Mouse (Mus musculus) limb, embryonic 11.5 days (tissue): ENCODE results near the gene Uck2. TPM values are rescaled to one million over a fixed set of nuclear protein-coding genes. Genes with fewer than 3 reads are reported as not detected.

Source experiments
- ATAC-seq: fragments of 200-750 bp; cut with Nextera tagmentation; 2 replicates; pipeline ENCODE4 v1.8.0; 2017; ENCODE audit warnings: low read depth; ENCODE audit not compliant: insufficient number of reproducible peaks, low FRiP score, low TSS enrichment
- DNase-seq: peaks from one replicate; pipeline ENCODE4 v3.0.0-alpha.2; 2015; ENCODE audit warnings: low spot score
- H3K27ac ChIP-seq: fragments of 300-500 bp; sonication (generic); replicated peaks from 2 replicates; pipeline ENCODE4 v1.5.1; 2014; ENCODE audit warnings: low read depth, mild to moderate bottlenecking, low read length
- H3K27me3 ChIP-seq: fragments of 300-500 bp; sonication (generic); 2 replicates; pipeline ENCODE4 v1.6.1; 2014; ENCODE audit warnings: mild to moderate bottlenecking, low read length, mixed read lengths; ENCODE audit not compliant: control insufficient read depth, insufficient read depth
- H3K36me3 ChIP-seq: fragments of 300-500 bp; sonication (generic); 2 replicates; pipeline ENCODE4 v1.6.1; 2014; ENCODE audit warnings: mild to moderate bottlenecking, low read length, moderate library complexity, mixed read lengths; ENCODE audit not compliant: control insufficient read depth, insufficient read depth
- H3K4me1 ChIP-seq: fragments of 300-500 bp; sonication (generic); 2 replicates; pipeline ENCODE4 v1.6.1; 2014; ENCODE audit warnings: low read length, mixed read lengths; ENCODE audit not compliant: control insufficient read depth, insufficient read depth
- H3K4me2 ChIP-seq: fragments of 300-500 bp; sonication (generic); 2 replicates; pipeline ENCODE4 v1.6.1; 2014; ENCODE audit warnings: low read depth, mild to moderate bottlenecking, moderate library complexity; ENCODE audit not compliant: severe bottlenecking
- H3K4me3 ChIP-seq: fragments of 300-500 bp; sonication (generic); 2 replicates; pipeline ENCODE4 v1.5.1; 2014; ENCODE audit warnings: low read depth, low read length
- H3K9ac ChIP-seq: fragments of 300-500 bp; sonication (generic); 2 replicates; pipeline ENCODE4 v1.6.1; 2014; ENCODE audit warnings: mild to moderate bottlenecking, low read length
- H3K9me3 ChIP-seq: fragments of 300-500 bp; sonication (generic); 2 replicates; pipeline ENCODE4 v1.6.1; 2016; ENCODE audit warnings: low read length; ENCODE audit not compliant: control insufficient read depth
- WGBS: fragments of 180-500 bp; shearing (Covaris S2); extraction: QIAGEN DNeasy Blood & Tissue Kit; methylation state at CpG from one replicate; pipeline ENCODE4 v1.1.7; 2014; 5-methylcytosine and 5-hydroxymethylcytosine counted together
- polyA plus RNA-seq: library from polyadenylated mRNA; unstranded; fragments of >200 nt; fragmentation: Nextera tagmentation; extraction: Ambion mirVana; gene quantifications from 2 replicates; pipeline ENCODE4 v1.2.1, GENCODE M21; 2014

The Uck2 gene
- polyA plus RNA-seq, 1 experiment from 2014 or later = 138 TPM

DNA sequence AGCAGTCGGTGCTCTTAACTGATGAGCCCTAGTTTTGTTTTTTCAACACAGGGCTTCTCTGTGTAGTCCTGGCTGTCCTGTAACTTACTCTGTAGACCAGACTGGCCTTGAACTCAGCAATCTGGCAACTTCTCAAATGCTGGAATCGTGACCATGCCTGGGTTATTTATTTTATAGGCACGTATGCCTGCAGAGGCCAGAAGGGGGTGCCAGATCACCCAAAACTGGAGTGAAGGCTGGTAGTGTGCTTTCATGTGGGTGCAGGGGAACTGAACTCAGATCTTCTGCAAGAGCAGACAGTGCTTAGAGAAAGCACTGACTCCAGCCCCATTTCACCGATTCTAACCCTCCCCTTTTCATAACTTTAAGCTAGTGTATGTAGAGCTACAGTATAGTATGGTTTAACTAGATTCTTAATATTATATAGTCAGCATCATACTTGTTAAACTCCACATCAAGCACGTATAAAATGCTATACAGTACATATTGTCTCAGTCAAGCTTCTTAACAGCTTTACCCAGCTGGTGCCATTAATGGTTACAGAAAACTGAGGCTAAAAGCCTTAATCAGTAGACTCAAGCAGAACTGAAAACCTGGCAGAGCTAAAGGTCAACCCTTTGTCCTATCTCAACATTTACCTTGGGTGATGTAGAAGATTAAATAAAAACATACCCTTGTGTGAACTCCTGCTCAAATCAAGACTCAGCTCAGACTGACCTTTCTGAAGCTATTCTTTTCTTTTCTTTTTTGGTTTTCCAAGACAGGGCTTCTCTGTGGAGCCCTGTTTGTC lies 21.5 kb upstream of the Uck2 start:
- ATAC-seq (no peak), DNase-seq (peak; percentile 44)
- Histone ChIP-seq H3K27me3 (no peaks in the 10 kb centered on the region), H3K4me1 (no peaks in the 10 kb centered on the region), H3K27ac (no peak overlapping the region), H3K4me3 (no peak overlapping the region), H3K9me3 (no peaks in the 10 kb centered on the region), H3K9ac (no peak overlapping the region), H3K4me2 (no peak overlapping the region), H3K36me3 (no peaks in the 10 kb centered on the region)
- WGBS = 68% methylated on average over 5 of the region's 5 CpGs

GRCm38 (mm10) chr1:167305501-167306137 lies 20.5 kb upstream of the Uck2 start:
- no peak overlapping the region for H3K9ac ChIP-seq
- H3K4me3 ChIP-seq = no peak overlapping the region
- no peaks in the 10 kb centered on the region for H3K27me3 ChIP-seq
- H3K4me2 ChIP-seq = no peak overlapping the region
- no peaks in the 10 kb centered on the region for H3K4me1 ChIP-seq
- no peak overlapping the region for H3K27ac ChIP-seq
- ATAC-seq = no peak
- no peaks in the 10 kb centered on the region for H3K9me3 ChIP-seq
- no peaks in the 10 kb centered on the region for H3K36me3 ChIP-seq
- 83% methylated on average over 7 of the region's 7 CpGs for WGBS
- DNase-seq = no peak

- whole genome bisulfite sequencing = 82% methylated on average over 2 of the region's 2 CpGs
Measured at GRCm38 (mm10) chr1:167300122-167300521, 15.0 kb upstream of the Uck2 start.

GRCm38 (mm10) chr1:167295679-167296402 lies 10.7 kb upstream of the Uck2 start:
- WGBS = 63% methylated on average over 13 of the region's 13 CpGs
- H3K4me3 ChIP-seq = no peak overlapping the region

More at GRCm38 (mm10) chr1:167300122-167300521, 15.0 kb upstream of the Uck2 start:
- Histone ChIP-seq H3K27ac (no peak overlapping the region), H3K36me3 (no peaks in the 10 kb centered on the region), H3K9ac (no peak overlapping the region), H3K27me3 (no peaks in the 10 kb centered on the region), H3K4me2 (no peak overlapping the region), H3K9me3 (no peaks in the 10 kb centered on the region), H3K4me3 (no peak overlapping the region), H3K4me1 (no peaks in the 10 kb centered on the region)
- ATAC-seq (0 out of 2 replicates have a peak, but pooled peaks have one; percentile 36), DNase-seq (no peak)

DNA sequence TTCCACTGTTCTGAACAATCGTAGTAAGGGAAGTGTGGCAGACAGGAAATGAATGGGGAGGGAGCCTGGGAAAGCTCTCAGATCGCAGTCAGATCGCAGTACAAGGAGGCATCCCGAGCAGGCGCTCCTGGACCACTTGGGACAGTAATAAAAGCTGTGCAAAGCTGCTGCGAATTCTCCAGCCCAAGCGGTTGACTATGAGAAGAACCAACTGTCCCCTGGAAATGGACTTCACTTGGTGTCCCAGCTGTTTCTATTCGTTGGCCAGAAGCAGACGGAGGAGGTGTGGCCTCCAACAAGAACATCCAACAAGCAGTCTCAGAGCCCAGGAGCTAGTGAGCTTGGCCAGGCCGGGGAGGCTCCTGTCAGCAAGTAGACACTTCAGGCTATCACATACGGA lies 7.3 kb upstream of the Uck2 start:
- Histone ChIP-seq H3K9ac (no peak overlapping the region), H3K36me3 (no peaks in the 10 kb centered on the region), H3K4me1 (peaks cover 11% of the 10 kb centered on the region), H3K27me3 (no peaks in the 10 kb centered on the region), H3K27ac (no peak overlapping the region), H3K9me3 (no peaks in the 10 kb centered on the region), H3K4me3 (no peak overlapping the region), H3K4me2 (no peak overlapping the region)
- ATAC-seq = no peak
- WGBS = 17% methylated on average over 11 of the region's 11 CpGs
- no peak for DNase-seq

More at GRCm38 (mm10) chr1:167295679-167296402, 10.7 kb upstream of the Uck2 start:
- no peak overlapping the region for H3K4me2 ChIP-seq
- H3K27ac ChIP-seq = no peak overlapping the region
- no peaks in the 10 kb centered on the region for H3K36me3 ChIP-seq
- no peak for ATAC-seq
- peaks cover 4% of the 10 kb centered on the region; the same call in 1 of the 2 replicates for H3K4me1 ChIP-seq
- H3K9me3 ChIP-seq = no peaks in the 10 kb centered on the region
- no peak overlapping the region for H3K9ac ChIP-seq
- H3K27me3 ChIP-seq = no peaks in the 10 kb centered on the region
- no peak for DNase-seq

DNA sequence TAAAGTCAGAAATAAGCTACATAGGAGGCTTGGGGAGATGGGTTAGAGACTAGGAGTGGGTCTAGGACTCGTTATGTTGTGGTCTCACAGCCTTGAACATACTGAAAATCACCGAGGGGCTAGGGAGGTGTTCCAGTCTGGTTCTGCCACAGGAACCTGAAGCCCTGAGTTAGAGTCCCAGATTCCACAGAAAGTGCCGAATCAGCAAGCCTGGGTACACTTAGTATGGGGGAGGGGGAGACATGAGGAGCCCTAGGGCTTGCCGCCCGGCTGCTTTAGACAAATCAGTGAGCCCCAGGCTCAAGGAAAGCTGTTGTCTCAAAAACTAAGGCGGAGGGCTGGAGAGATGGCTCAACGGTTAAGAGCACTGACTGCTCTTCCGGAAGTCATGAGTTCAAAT lies 6.5 kb upstream of the Uck2 start:
- H3K4me2 ChIP-seq = no peak overlapping the region
- ATAC-seq = no peak
- DNase-seq = no peak
- H3K27ac ChIP-seq = no peak overlapping the region
- no peak overlapping the region for H3K4me3 ChIP-seq
- no peaks in the 10 kb centered on the region for H3K9me3 ChIP-seq
- H3K27me3 ChIP-seq = no peaks in the 10 kb centered on the region
- H3K36me3 ChIP-seq = no peaks in the 10 kb centered on the region
- 83% methylated on average over 8 of the region's 8 CpGs for WGBS
- H3K9ac ChIP-seq = no peak overlapping the region
- peaks cover 11% of the 10 kb centered on the region for H3K4me1 ChIP-seq

DNA sequence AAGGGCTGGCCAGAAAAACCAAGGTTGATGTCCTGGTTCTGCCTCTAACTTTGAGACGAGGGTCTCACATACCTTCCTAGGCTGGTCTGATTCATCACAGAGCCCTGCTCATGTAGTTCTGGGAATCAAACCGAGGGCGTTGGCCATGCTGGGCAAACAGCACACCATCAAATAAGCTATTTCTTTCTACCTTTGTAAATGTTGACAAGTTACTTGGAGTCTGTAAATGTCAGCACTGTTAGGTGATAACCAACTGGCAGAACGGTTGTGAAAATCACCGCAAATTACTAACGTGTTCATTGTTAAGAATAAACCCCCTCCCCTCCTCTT lies 5.1 kb upstream of the Uck2 start:
- Histone ChIP-seq H3K4me3 (no peak overlapping the region), H3K27me3 (no peaks in the 10 kb centered on the region), H3K4me1 (peaks cover 13% of the 10 kb centered on the region), H3K4me2 (peak overlapping the region; percentile 7; the same call in 1 of the 2 replicates), H3K27ac (no peak overlapping the region), H3K9ac (no peak overlapping the region), H3K36me3 (no peaks in the 10 kb centered on the region), H3K9me3 (no peaks in the 10 kb centered on the region)
- no peak for ATAC-seq
- WGBS = 27% methylated on average over 6 of the region's 6 CpGs
- DNase-seq = no peak

- Histone ChIP-seq H3K36me3 (no peaks in the 10 kb centered on the region), H3K27ac (no peak overlapping the region), H3K4me1 (peaks cover 13% of the 10 kb centered on the region), H3K27me3 (no peaks in the 10 kb centered on the region), H3K4me3 (no peak overlapping the region), H3K9me3 (no peaks in the 10 kb centered on the region), H3K9ac (no peak overlapping the region), H3K4me2 (peak overlapping the region; percentile 7; the same call in 1 of the 2 replicates)
- 8% methylated on average over 11 of the region's 11 CpGs for WGBS
- no peak for ATAC-seq
- peak; percentile 55 for DNase-seq
Measured at GRCm38 (mm10) chr1:167289567-167290262, 4.6 kb upstream of the Uck2 start.
